Mouse (Mus musculus): ENCODE data around the gene Spag7. TPM values are rescaled to one million over a fixed set of nuclear protein-coding genes. Genes with fewer than 3 reads are reported as not detected.

Gene Spag7
- polyA plus RNA-seq, 1 experiment from 2014 or later = 182 TPM

GRCm38 (mm10) chr11:70697376-70697775 is 28.2 kb upstream of the Spag7 start:
- Histone ChIP-seq H3K4me3 (no peak overlapping the region), H3K36me3 (peaks cover 2% of the 10 kb centered on the region), H3K27me3 (ENCODE audit: low read depth, poor library complexity, severe bottlenecking) (no peaks in the 10 kb centered on the region), H3K9me3 (replicated peaks) (no peaks in the 10 kb centered on the region), H3K4me1 (peaks cover 27% of the 10 kb centered on the region), H3K27ac (no peak overlapping the region)
- 83% methylated on average over 3 of the region's 3 CpGs for WGBS
- no peak for DNase-seq (ENCODE audit: low spot score)

- Histone ChIP-seq H3K27me3 (ENCODE audit: low read depth, poor library complexity, severe bottlenecking) (no peaks in the 10 kb centered on the region), H3K27ac (no peak overlapping the region), H3K4me3 (no peak overlapping the region), H3K36me3 (no peaks in the 10 kb centered on the region), H3K4me1 (peaks cover 5% of the 10 kb centered on the region), H3K9me3 (replicated peaks) (no peaks in the 10 kb centered on the region)
- 70% methylated on average over 3 of the region's 3 CpGs for WGBS
- DNase-seq (ENCODE audit: low spot score) = no peak
Measured at GRCm38 (mm10) chr11:70693504-70693903, 24.3 kb upstream of the Spag7 start.

- Histone ChIP-seq H3K27ac (no peak overlapping the region), H3K27me3 (ENCODE audit: low read depth, poor library complexity, severe bottlenecking) (no peaks in the 10 kb centered on the region), H3K36me3 (peaks cover 13% of the 10 kb centered on the region), H3K9me3 (replicated peaks) (no peaks in the 10 kb centered on the region), H3K4me3 (no peak overlapping the region), H3K4me1 (peaks cover 27% of the 10 kb centered on the region)
- WGBS = 59% methylated on average over 4 of the region's 4 CpGs
- no peak for DNase-seq (ENCODE audit: low spot score)
Measured at GRCm38 (mm10) chr11:70689578-70689977, 20.4 kb upstream of the Spag7 start.

GRCm38 (mm10) chr11:70688372-70688771 is 19.2 kb upstream of the Spag7 start:
- 13% methylated on average over 8 of the region's 8 CpGs for WGBS
- peak; percentile 39 for DNase-seq (ENCODE audit: low spot score)
- H3K27ac ChIP-seq = peak overlapping the region; percentile 92

GRCm38 (mm10) chr11:70687601-70688199 is 18.5 kb upstream of the Spag7 start, which contains the start of gene Camta2:
Gene Camta2, minus strand, starts transcription at chr11:70688105.
- H3K9me3 ChIP-seq (replicated peaks) = no peaks in the 10 kb centered on the region
- H3K27ac ChIP-seq = peak within 1 kb of the TSS; percentile 92
- under 1% methylated on average over 47 of the region's 55 CpGs for WGBS
- peaks cover 27% of the 10 kb centered on the region for H3K4me1 ChIP-seq
- H3K36me3 ChIP-seq = peaks cover 32% of the 10 kb centered on the region
- peak; percentile 91 for DNase-seq (ENCODE audit: low spot score)
- H3K27me3 ChIP-seq (ENCODE audit: low read depth, poor library complexity, severe bottlenecking) = no peaks in the 10 kb centered on the region
- H3K4me3 ChIP-seq = peak within 1 kb of the TSS; percentile 93

More at GRCm38 (mm10) chr11:70688372-70688771, 19.2 kb upstream of the Spag7 start:
- Histone ChIP-seq H3K27me3 (ENCODE audit: low read depth, poor library complexity, severe bottlenecking) (no peaks in the 10 kb centered on the region), H3K4me3 (peak overlapping the region; percentile 93), H3K4me1 (peaks cover 27% of the 10 kb centered on the region), H3K9me3 (replicated peaks) (no peaks in the 10 kb centered on the region), H3K36me3 (peaks cover 25% of the 10 kb centered on the region)

GRCm38 (mm10) chr11:70686901-70687566 is 17.8 kb upstream of the Spag7 start:
- 4% methylated on average over 16 of the region's 16 CpGs for WGBS
- Histone ChIP-seq H3K36me3 (peaks cover 39% of the 10 kb centered on the region), H3K4me1 (peaks cover 32% of the 10 kb centered on the region), H3K9me3 (replicated peaks) (no peaks in the 10 kb centered on the region), H3K27ac (peak overlapping the region; percentile 92), H3K4me3 (peak overlapping the region; percentile 93), H3K27me3 (ENCODE audit: low read depth, poor library complexity, severe bottlenecking) (no peaks in the 10 kb centered on the region)
- no peak for DNase-seq (ENCODE audit: low spot score)

GRCm38 (mm10) chr11:70683640-70684039 is 14.4 kb upstream of the Spag7 start:
- Histone ChIP-seq H3K9me3 (replicated peaks) (no peaks in the 10 kb centered on the region), H3K27ac (no peak overlapping the region), H3K36me3 (peaks cover 64% of the 10 kb centered on the region), H3K4me3 (no peak overlapping the region), H3K4me1 (peaks cover 36% of the 10 kb centered on the region), H3K27me3 (ENCODE audit: low read depth, poor library complexity, severe bottlenecking) (no peaks in the 10 kb centered on the region)
- 90% methylated on average over 5 of the region's 5 CpGs for WGBS
- no peak for DNase-seq (ENCODE audit: low spot score)

GRCm38 (mm10) chr11:70681897-70682581 is 12.8 kb upstream of the Spag7 start:
- Histone ChIP-seq H3K9me3 (replicated peaks) (no peaks in the 10 kb centered on the region), H3K36me3 (peaks cover 68% of the 10 kb centered on the region), H3K27me3 (ENCODE audit: low read depth, poor library complexity, severe bottlenecking) (no peaks in the 10 kb centered on the region), H3K4me3 (0 out of 2 replicates have a peak overlapping the region, but pooled peaks have one; percentile 3), H3K27ac (peak overlapping the region; percentile 14; the same call in 1 of the 2 replicates), H3K4me1 (peaks cover 22% of the 10 kb centered on the region)
- WGBS = 19% methylated on average over 11 of the region's 11 CpGs
- DNase-seq (ENCODE audit: low spot score) = peak; percentile 54

- H3K4me1 ChIP-seq = peaks cover 13% of the 10 kb centered on the region
- H3K4me3 ChIP-seq = no peak overlapping the region
- WGBS = 56% methylated on average over 12 of the region's 12 CpGs
- H3K27me3 ChIP-seq (ENCODE audit: low read depth, poor library complexity, severe bottlenecking) = no peaks in the 10 kb centered on the region
- H3K9me3 ChIP-seq (replicated peaks) = no peaks in the 10 kb centered on the region
- no peak for DNase-seq (ENCODE audit: low spot score)
- 0 out of 2 replicates have a peak overlapping the region, but pooled peaks have one; percentile 46 for H3K27ac ChIP-seq
- H3K36me3 ChIP-seq = peaks cover 76% of the 10 kb centered on the region
Measured at GRCm38 (mm10) chr11:70681170-70681569, 12.0 kb upstream of the Spag7 start.

GRCm38 (mm10) chr11:70679894-70680293 is 10.7 kb upstream of the Spag7 start:
- H3K4me3 ChIP-seq = no peak overlapping the region
- peaks cover 77% of the 10 kb centered on the region for H3K36me3 ChIP-seq
- DNase-seq (ENCODE audit: low spot score) = no peak
- H3K4me1 ChIP-seq = peaks cover 13% of the 10 kb centered on the region
- no peak overlapping the region for H3K27ac ChIP-seq
- H3K9me3 ChIP-seq (replicated peaks) = no peaks in the 10 kb centered on the region
- WGBS = 88% methylated on average over 8 of the region's 8 CpGs
- H3K27me3 ChIP-seq (ENCODE audit: low read depth, poor library complexity, severe bottlenecking) = no peaks in the 10 kb centered on the region

GRCm38 (mm10) chr11:70679361-70679760 is 10.1 kb upstream of the Spag7 start:
- DNase-seq (ENCODE audit: low spot score) = no peak
- Histone ChIP-seq H3K9me3 (replicated peaks) (no peaks in the 10 kb centered on the region), H3K36me3 (peaks cover 77% of the 10 kb centered on the region), H3K27ac (no peak overlapping the region), H3K27me3 (ENCODE audit: low read depth, poor library complexity, severe bottlenecking) (no peaks in the 10 kb centered on the region), H3K4me1 (peaks cover 13% of the 10 kb centered on the region), H3K4me3 (no peak overlapping the region)
- WGBS = 95% methylated on average over 8 of the region's 8 CpGs

GRCm38 (mm10) chr11:70678576-70678975 is 9.4 kb upstream of the Spag7 start:
- H3K9me3 ChIP-seq (replicated peaks) = no peaks in the 10 kb centered on the region
- H3K4me3 ChIP-seq = no peak overlapping the region
- peaks cover 13% of the 10 kb centered on the region for H3K4me1 ChIP-seq
- peaks cover 77% of the 10 kb centered on the region for H3K36me3 ChIP-seq
- 66% methylated on average over 2 of the region's 2 CpGs for WGBS
- no peaks in the 10 kb centered on the region for H3K27me3 ChIP-seq (ENCODE audit: low read depth, poor library complexity, severe bottlenecking)
- H3K27ac ChIP-seq = no peak overlapping the region
- DNase-seq (ENCODE audit: low spot score) = no peak

- peaks cover 13% of the 10 kb centered on the region for H3K4me1 ChIP-seq
- no peak for DNase-seq (ENCODE audit: low spot score)
- 85% methylated on average over 9 of the region's 9 CpGs for WGBS
- H3K36me3 ChIP-seq = peaks cover 72% of the 10 kb centered on the region
- no peaks in the 10 kb centered on the region for H3K9me3 ChIP-seq (replicated peaks)
- H3K4me3 ChIP-seq = no peak overlapping the region
- H3K27ac ChIP-seq = no peak overlapping the region
- H3K27me3 ChIP-seq (ENCODE audit: low read depth, poor library complexity, severe bottlenecking) = no peaks in the 10 kb centered on the region
Measured at GRCm38 (mm10) chr11:70678092-70678491, 8.9 kb upstream of the Spag7 start.
